Mouse (Mus musculus) heart, adult 2 months (tissue): ENCODE measurements around the gene Mmp27.

ENCODE experiments used
- CTCF ChIP-seq: fragments of 200-600 bp; IDR thresholded peaks from 2 replicates; pipeline ENCODE4 v1.8.1; 2022; ENCODE audit warnings: antibody characterized with exemption, mild to moderate bottlenecking, moderate library complexity
- EP300 ChIP-seq: fragments of 200-500 bp; IDR thresholded peaks from 2 replicates; pipeline ENCODE4 v1.6.1; 2011; ENCODE audit warnings: low read depth, low read length, control low read depth; ENCODE audit not compliant: insufficient read depth
- POLR2A ChIP-seq: fragments of 200-500 bp; IDR thresholded peaks from 2 replicates; pipeline ENCODE4 v1.6.1; 2011; ENCODE audit warnings: mild to moderate bottlenecking, low read depth, low read length, control low read depth; ENCODE audit not compliant: insufficient read depth

DNA sequence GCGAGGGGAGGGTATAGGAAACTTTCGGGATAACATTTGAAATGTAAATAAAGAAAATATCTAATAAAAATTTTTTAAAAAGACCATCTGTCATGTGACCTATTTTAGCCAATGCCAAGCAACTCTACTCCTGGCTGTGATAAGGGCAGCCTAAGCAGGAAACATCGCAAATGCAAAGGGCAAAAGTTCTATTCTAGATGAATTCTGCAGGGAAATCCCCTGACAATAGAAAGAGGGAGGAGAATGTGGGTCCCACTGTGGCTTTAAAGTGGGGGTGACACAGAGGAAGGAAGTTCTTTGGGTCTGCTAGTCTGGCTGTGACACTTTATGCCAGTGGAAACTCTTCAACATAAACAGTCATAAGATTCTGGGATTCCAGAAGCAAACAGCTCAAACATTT lies 17.7 kb upstream of the Mmp27 start:
- TF ChIP-seq POLR2A (no peak), CTCF (no peak), EP300 (no peak)
